Mouse (Mus musculus) bone marrow macrophage, adult 2 months (primary cell): ENCODE measurements around the gene Rfc4.

ENCODE experiments used
- CTCF ChIP-seq: IDR thresholded peaks from 2 replicates; pipeline ENCODE4 v1.5.1; 2012; ENCODE audit warnings: low read depth, mild to moderate bottlenecking, low read length, moderate library complexity
- POLR2A ChIP-seq: IDR thresholded peaks from 2 replicates; pipeline ENCODE4 v1.6.1; 2012; ENCODE audit warnings: mild to moderate bottlenecking, low read depth, low read length, borderline replicate concordance

DNA sequence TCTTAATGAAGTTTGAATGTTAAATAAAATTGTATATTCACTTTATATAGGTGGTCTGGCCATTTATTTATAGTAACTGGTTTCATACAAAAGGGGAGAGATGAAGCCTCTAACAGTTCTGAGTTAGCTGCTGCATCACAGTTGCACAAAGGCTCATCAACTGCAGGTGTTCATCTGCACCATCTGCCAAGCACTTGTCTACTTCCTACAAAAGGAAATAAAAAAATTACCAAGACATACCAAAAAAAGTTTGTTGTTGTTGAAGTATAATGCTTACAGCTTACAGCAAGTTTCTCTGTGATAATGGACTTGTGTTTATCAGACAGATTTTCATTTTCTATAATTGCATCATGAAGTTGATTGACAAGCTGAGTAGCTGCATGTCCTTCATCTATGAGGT, 13.6 kb downstream of the Rfc4 start:
- TF ChIP-seq POLR2A (no peak), CTCF (no peak)
